Mouse (Mus musculus) CD4-positive, CD25-positive, alpha-beta regulatory T cell, adult 4 months (primary cell): ENCODE data around the gene Actr1a. TPM values are rescaled to one million over a fixed set of nuclear protein-coding genes. Genes with fewer than 3 reads are reported as not detected.

Experiments
- ATAC-seq: one replicate; pipeline ENCODE4 v1.8.0; 2017
- polyA plus RNA-seq, 2 experiments: library from polyadenylated mRNA; unstranded; fragments of 100-300 nt; shearing (Covaris generic); gene quantifications; one replicate each; pipeline ENCODE4 v1.2.1; 2017

Actr1a gene
- polyA plus RNA-seq, 2 experiments from 2014 or later, result 92.4 to 111 TPM

- no peak for ATAC-seq
Measured at GRCm38 (mm10) chr19:46349550-46349949, 46.0 kb downstream of the Actr1a start.

- peak; percentile 88 for ATAC-seq
Measured at GRCm38 (mm10) chr19:46348761-46349458, 46.6 kb downstream of the Actr1a start.

- ATAC-seq, result no peak
Measured at GRCm38 (mm10) chr19:46347936-46348668, 47.4 kb downstream of the Actr1a start.

GRCm38 (mm10) chr19:46347146-46347545 lies 48.4 kb downstream of the Actr1a start:
- no peak for ATAC-seq

- ATAC-seq, result no peak
Measured at GRCm38 (mm10) chr19:46344710-46345419, 50.7 kb downstream of the Actr1a start.

GRCm38 (mm10) chr19:46339287-46339971 lies 56.1 kb downstream of the Actr1a start:
- ATAC-seq, result no peak

GRCm38 (mm10) chr19:46338942-46339286 lies 56.6 kb downstream of the Actr1a start:
- ATAC-seq, result no peak

GRCm38 (mm10) chr19:46338331-46338936 lies 57.1 kb downstream of the Actr1a start, which contains the start of gene Cuedc2:
Gene Cuedc2 (minus strand): TSS chr19:46338702.
- peak; percentile 98 for ATAC-seq

GRCm38 (mm10) chr19:46337719-46338330 lies 57.7 kb downstream of the Actr1a start:
- no peak for ATAC-seq

- ATAC-seq, result no peak
Measured at GRCm38 (mm10) chr19:46333906-46334305, 61.6 kb downstream of the Actr1a start.

- no peak for ATAC-seq
Measured at GRCm38 (mm10) chr19:46332721-46333339, 62.7 kb downstream of the Actr1a start.

- ATAC-seq, result no peak
Measured at GRCm38 (mm10) chr19:46331936-46332335, 63.6 kb downstream of the Actr1a start.

GRCm38 (mm10) chr19:46331326-46331725 lies 64.2 kb downstream of the Actr1a start:
- ATAC-seq, result no peak

- no peak for ATAC-seq
Measured at GRCm38 (mm10) chr19:46330696-46331095, 64.9 kb downstream of the Actr1a start.

- ATAC-seq, result no peak
Measured at GRCm38 (mm10) chr19:46329951-46330350, 65.6 kb downstream of the Actr1a start.

- ATAC-seq, result peak; percentile 9
Measured at GRCm38 (mm10) chr19:46329031-46329641, 66.4 kb downstream of the Actr1a start.

GRCm38 (mm10) chr19:46328081-46329030 lies 67.2 kb downstream of the Actr1a start, which contains the start of gene Fbxl15:
Gene Fbxl15 (plus strand): TSS chr19:46328184.
- ATAC-seq, result peak; percentile 78

GRCm38 (mm10) chr19:46327531-46328064 lies 68.0 kb downstream of the Actr1a start:
- ATAC-seq, result no peak
